Mouse (Mus musculus): ENCODE measurements around the gene Slc35c1.

Gene Slc35c1

DNA sequence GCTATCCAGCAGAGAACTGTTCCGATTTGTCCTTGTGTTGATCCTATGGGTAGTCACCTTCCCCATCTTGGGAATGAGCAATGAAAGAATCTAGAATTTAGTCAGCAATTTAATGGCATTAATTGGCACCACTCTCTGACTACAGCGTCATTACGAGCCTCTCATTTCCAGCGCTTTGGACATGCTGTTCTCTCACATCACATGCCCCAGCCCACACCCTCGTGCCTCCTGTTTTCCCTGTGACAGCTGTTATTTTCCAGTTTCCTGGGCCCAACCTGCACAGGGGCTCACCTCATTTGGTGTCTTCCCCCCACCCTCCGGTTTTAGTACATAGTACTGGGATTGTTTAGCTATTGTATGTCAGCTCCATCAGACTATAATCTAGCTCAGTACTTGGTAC, 25.3 kb downstream of the Slc35c1 start:
- DNase-seq (ENCODE audit: low spot score in 2 of 2): no peak

DNA sequence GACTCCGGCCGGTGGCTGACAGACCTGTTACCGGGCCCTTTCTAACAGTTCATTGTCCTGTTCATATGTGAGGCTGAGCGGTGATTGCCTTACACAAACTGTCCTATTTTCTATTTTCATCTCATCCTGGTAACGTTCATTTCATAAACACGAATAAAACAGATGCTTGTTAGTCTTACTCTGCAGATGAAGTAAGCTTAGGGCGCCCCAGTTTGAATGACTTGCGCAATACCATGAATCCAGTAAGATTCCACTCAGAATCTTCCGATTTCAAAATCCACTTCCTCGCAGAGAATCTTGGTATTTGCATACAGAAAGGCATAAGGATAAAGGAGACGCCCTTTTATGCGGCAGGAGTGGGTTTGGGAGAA, 26.0 kb downstream of the Slc35c1 start:
- DNase-seq (ENCODE audit: low spot score in 2 of 2): no peak

DNA sequence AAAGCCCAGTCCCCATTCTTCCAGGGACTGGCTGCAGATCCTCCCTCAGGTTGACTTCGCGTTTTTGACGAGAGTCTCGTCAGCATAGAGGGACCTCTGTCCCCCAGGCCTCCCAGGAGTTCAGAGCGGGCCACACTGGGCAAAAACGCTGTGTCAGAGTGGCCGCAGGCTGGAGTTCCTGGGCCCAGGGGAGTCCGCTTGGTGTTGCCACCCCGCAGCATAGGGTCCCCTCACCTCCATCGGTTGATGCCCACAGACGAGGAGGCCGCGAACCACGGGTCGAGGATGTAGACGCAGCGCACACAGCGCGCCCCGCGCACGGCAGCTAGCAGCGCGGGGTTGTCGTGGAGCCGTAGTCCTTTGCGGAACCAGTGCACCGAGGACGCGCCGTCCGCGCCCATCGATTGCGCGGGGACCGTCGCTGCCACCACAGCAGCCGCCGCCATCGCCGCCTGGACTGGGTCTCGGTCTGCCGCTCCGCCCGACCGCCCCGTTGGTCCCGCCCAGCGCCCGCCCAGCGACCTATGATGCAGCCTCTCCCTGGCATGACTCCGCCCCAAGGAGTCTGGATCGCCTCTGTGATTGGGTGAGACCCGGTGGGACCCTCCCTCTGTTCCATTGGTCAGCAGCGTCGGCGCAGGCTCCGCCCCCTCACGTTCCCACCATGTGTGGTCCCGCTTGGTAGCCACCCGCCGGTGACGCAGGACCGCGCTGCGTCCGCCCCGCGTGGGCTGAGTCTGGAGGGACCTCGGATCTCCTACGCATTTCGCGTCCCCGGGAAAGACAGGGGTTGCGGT, 26.6 kb downstream of the Slc35c1 start, which contains the start of gene Cry2:
Cry2 (minus strand) TSS at position 466 of the 797 bp plus-strand sequence.
- DNase-seq (ENCODE audit: low spot score in 2 of 2): peak; percentile 99

DNA sequence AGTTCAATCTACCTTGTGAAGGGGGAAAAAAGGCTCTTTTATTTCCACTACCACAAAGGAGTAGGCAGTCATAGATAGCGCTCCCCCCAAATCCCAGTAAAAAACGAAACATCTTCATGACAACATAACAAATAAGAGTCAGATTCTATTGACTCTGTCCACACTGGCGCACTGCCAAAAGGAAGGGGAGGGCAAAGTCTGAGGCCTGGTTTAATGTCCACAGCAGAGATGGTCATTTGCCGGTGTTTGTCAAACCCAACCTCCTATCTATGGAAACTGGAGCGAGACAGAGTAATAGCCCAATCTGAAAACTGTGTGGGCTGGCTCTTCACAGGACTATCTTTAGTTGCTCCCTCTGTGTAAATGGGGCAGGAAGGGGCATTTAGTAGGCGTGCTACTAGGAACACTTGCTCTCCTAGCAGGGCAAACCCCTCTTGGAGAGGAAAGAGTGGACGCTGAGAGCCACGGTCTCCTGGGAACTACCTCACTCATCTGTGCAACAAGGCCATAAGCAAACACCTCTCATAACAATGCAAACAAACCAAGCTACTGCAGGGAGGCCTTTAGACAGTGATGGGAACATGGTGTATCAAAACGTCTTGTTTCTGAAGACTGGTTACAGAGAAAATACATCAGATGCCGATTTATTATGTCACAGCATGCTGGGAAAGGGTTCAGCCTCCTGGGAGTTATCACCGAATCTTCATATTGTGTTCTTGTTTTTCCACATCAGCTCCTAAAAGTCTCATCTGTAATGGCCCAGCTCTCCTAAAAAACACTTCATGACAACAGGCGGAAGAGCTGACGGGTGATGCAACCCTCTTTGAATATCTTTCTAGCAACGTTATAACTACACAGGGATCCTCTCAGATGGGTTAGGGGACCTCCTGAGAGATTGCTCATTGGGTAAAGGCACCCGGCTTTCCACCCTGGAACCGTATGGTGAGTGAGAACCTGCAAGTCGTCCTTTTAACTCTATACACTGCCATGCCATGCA, 27.7 kb downstream of the Slc35c1 start:
- no peak for DNase-seq (ENCODE audit: low spot score in 2 of 2)

DNA sequence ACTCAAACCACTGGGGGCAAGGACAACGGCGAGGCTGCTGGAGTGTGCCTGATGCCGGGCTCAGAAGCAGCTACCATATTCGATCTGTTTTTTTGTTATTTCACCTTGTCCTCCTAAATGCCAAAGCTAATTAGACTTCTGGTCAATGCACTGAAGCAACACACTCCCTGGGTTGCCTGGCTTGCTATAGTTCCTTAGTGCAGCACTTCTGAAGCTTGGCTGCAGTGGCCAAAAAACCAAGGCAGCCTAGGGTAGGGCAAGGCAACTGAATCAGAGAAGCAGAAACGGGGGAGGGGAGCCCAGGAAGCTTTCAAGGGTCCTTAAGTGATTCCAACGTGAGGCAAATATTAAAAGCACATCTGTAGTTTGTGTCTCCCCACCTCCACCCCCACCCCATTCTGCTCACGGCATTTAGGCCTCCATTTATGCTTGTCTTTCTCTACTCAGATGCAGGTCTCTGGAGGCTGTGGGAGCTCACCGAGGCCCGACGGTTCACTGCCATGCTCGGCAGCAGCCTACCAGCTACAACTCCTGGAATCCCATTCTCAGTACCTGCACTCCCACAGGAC, 28.6 kb downstream of the Slc35c1 start:
- no peak for DNase-seq (ENCODE audit: low spot score in 2 of 2)

DNA sequence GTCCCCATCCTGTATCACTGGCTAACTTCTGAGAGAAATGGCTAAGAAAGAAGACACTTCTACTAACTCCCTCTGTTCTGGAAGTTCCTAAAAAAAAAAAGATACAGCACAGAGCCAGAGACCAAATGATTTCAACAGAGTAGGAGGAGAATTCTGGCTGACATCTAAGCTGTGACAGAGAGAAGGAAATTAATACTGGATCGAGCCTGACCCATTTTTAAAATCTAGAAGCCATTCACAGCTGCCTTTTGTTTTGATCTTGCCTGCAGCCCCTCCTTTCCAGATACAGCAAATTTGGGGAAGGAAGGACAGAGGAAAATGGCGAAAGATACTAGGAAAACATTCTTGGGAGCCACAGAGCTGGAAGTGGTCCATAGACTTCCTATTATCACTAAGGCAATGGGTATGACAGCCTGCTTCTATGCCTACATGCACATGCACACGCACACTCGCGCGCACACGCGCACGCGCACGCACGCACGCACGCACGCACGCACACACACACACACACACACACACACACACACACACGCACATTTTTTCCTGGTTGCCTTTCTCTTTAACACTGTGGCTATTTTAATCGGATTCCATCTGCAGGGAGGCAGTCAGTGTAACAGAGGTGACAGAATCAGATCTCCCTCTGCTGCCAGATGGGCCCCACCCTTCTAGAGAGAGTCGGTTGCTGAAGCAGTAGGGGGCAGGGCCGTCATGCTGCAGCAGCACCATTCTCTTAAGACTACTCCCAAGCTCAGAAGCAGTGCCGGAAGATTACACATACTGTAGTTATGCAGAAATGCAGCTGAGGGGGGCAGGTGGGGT, 29.4 kb downstream of the Slc35c1 start:
- peak; percentile 62 to 76 for DNase-seq (ENCODE audit: low spot score in 2 of 2)

DNA sequence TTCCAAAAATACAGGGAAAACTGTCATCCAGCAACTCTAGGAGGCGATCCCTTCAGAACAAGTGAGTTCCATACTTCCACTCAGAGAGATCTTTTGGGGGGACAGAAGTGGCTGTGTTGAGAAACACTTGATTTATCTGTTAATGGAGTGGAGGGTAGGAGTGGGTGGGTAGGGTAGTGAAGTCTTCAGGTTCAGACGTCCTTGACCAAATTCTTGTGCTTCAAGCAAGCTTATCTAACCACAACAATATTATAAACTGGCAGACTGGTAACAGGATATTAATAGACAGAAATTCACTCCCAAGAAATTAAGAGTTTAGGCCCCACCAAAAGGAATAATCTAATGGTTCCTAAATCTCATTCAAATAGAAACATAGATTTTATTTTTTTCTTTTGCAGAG, 30.2 kb downstream of the Slc35c1 start:
- no peak for DNase-seq (ENCODE audit: low spot score in 2 of 2)

DNA sequence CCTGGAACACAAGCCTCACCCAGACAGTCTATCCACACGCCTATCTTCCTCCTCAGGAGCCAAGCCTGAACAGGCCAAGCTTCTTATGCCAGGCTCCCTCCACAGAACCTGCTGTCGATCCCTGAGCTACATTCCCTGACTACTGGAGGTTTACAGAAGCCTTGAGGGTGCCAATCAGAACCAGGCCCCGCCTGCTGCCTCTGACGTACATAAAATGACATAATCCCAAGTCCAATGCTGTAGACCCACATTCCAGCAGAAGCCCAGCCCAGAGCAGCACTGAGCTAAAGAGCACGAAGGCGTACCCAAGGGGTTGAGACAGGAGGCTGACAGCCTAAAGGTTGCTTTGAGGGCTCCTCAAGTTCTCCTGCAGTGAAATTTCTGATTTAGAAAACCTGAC, 32.5 kb downstream of the Slc35c1 start:
- DNase-seq (ENCODE audit: low spot score in 2 of 2): peak; percentile 84 to 89

DNA sequence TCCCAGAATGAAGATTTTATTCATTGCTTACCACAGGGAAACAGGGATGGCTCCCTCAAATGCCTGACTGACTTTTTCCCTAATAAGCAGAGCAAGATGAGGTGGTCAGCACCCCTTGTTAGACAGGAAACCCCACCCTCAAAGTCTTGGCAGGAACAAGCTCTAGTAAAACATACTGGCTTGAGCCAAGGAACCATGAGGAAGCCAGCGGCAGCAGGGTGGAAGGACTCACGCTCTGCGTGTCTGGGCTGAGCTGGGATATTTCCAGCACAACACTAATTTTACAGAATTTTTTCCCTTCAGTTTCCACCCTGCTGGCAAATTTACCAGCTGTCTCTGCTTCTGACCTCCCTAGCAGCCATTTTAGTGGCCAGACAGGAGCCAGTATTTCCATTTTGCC, 33.9 kb downstream of the Slc35c1 start:
- DNase-seq (ENCODE audit: low spot score in 2 of 2): no peak

DNA sequence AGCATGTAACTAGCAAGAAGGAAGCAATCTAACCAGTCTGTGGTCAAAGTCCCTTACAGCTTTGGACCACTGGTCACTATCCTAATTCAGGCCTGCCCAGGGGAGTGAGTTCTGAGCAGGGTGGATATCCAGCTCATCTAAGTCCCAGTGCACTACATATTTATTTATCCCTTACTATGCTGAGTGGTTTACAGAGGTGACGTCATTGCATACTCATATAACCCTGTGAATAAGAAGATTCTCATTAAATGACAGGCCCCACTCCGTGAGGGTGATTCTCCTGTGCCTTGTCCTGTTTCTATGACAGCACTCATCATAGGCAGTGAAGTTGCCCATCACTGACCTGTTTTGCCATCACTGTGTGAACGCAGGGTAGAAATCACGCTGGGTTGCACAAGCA, 35.0 kb downstream of the Slc35c1 start:
- DNase-seq (ENCODE audit: low spot score in 2 of 2): peak in 1 of 2 experiments; percentile 18

DNA sequence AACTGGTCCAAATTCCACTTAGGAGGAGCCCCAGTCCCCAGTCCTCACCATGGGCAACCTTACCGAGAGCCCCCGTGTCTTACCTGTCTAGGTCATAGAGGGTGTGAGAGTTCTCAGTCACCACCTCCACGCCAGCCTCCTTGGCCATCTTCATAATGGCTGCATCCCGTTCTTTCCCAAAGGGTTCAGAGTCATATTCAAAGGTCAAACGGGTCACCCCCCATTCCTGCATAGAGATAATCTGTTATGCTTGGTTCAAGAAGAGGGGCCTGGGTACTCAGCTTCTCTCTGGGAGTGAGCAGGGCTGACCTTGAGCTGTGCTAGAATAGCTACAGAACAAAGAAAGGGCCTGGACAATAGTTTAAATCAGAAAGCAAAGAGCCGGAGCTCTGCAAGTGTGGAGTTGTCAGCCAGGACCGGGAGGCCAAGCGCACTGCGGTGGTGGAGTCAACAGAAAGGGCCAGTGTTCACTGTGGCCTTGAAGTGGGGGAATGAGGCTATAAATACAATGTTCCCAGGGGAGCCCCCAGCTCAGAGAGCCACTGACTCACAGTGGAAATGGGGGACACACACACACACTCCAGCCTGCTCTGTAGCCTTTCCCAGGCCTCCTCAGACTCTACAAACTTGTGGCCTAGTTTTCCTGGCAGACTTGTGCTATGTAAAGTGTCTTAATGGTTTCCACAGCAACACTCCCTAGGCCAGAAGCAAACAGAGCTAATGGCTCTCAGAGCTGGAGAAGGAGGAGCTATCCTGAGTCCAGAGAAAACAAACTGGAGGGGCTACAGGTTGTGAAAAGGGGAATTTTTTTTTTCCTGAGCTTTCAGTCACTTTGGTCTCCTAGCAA, 35.7 kb downstream of the Slc35c1 start:
- DNase-seq (ENCODE audit: low spot score in 2 of 2): peak in 1 of 2 experiments; percentile 57

DNA sequence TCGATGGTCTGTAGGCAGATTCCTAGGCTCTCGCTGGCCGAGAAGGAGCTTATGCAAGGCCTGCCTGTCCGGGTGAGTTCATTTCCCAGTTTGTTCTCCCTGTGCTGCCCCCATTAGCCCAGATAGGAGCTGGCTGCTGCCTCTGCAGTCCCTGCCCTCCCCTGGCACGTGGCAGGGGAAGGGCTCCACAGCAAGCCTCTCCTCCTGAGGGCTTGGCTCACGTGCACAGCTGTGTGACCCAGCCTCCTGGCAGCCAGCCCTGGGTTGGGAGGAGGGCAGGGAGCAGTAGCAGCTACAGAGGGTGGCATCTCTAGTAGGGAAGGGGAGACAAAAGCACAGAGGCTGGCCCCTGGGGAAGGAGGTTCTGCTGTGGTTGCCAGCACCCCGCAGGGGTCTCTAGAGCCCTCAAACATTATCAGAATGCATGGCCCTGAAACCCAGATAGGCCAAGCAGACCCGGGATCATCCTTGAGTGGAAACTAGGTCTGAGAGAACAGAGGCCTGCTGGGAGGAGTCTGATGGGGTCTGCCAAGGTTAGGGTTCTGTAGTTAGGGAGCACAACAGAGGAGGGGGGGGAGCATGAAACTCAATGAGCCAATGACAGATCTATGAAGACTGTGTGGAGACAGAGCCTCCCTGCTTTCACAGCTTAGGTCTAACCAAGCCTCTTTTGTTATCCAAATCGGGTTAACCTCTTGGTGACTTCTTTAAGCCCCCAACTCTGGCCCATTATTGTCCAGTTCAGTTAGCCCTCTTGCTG, 36.5 kb downstream of the Slc35c1 start:
- peak; percentile 74 to 78 for DNase-seq (ENCODE audit: low spot score in 2 of 2)

DNA sequence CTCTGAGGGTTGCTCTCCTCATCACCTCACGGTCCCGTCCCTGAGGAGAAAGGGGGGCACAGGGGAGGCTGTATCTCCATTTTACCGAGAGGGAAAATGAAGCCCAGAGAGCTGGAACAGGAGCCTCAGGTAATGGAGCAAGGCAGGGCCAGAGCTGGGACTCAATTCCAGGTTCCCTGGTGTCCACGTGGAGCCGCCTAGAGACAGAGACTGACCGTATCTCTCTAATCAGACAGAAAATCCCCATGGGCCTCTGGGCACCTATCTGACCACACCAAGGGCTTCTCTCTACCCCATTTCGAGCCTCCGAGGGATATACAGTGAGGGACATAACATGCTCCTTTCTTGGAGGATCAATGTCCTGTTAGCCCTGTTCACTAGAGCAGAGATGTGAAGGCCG, 37.2 kb downstream of the Slc35c1 start:
- no peak for DNase-seq (ENCODE audit: low spot score in 2 of 2)

DNA sequence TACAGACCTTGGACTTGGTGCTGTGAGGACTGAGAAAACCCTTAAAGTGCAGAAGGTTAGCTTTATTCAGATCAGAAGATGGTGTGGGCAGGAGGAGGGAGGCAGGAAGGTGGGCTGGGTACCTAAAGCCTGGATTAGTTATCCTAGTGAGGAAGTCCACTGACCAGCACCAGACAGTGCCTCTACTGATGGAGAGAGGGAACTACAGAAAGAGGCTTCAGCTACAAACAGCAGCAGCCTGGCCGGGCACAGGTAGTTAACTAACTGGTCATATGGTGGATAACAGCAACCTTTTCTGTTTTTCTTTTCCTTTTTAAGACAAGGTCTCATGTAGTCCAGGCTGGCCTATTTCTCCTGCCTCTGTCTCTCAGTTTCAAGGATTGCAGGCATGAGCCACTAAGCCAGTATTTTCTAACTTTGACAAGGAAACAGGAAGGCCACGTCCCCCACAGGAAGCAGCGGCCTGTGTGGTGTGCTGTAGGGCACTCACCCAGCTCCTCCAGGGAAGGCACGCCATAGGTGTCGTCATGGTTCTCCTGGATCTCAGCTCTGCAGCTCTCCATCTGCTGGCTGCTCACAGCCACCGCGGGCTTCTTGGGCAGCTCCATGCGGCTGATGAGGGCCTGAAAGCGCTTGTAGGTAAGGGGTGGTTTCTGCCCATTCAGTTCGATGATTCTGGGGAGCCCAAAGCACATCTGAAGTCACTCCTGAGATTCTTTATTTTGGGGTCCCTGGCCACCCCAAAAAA, 37.8 kb downstream of the Slc35c1 start:
- DNase-seq (ENCODE audit: low spot score in 2 of 2): peak in 1 of 2 experiments; percentile 22

DNA sequence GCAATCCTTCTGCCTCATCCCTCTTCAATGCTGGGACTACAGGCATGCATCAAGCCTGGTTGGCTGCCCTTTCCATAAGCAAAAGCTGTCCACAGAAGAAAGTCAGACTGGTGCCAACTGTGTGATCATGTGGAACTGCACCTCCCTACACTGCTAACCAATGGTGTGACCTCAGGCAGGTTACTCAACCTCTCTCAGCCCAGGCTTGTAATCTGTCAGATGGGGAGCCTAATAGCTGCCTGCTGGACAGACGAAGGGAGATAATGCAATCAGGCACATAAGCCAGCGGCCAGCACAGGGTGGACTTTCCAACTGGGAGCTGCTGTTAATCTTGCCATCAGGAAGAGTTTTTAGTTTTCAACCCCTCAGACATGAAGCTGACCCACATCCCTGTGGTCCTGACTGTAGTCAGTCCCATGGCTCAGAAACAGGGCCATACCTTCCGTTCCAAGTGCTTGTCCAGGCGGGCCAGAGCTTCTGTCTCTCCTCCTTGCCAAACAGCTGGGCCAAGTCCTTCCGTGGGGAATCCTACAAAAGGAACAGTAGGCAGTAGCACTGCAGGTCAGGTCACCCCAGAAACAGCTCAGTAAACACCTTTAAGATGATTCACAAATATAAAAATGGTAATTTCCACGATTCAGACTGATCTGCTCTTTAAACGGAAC, 38.5 kb downstream of the Slc35c1 start:
- no peak for DNase-seq (ENCODE audit: low spot score in 2 of 2)

DNA sequence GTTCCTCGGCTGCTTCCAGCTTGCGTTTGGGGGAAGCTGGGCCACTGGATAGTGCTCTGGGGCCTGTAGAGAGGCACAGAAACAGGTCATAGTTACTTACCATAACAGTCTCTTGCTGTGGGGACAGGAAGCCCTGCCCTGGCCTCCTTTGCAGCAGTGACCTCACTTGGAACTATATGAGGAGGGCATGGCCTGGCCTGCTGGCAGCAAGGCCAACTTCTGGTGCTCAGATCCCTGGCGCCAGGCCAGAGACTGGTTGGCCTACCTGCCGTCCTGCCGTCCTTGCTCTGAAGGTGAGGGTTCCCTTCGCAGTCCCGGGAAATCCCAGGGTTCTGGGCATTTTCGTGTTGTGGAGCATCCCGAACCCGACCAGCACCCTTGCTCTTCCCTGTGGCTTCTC, 48.6 kb downstream of the Slc35c1 start:
- DNase-seq (ENCODE audit: low spot score in 2 of 2): no peak

DNA sequence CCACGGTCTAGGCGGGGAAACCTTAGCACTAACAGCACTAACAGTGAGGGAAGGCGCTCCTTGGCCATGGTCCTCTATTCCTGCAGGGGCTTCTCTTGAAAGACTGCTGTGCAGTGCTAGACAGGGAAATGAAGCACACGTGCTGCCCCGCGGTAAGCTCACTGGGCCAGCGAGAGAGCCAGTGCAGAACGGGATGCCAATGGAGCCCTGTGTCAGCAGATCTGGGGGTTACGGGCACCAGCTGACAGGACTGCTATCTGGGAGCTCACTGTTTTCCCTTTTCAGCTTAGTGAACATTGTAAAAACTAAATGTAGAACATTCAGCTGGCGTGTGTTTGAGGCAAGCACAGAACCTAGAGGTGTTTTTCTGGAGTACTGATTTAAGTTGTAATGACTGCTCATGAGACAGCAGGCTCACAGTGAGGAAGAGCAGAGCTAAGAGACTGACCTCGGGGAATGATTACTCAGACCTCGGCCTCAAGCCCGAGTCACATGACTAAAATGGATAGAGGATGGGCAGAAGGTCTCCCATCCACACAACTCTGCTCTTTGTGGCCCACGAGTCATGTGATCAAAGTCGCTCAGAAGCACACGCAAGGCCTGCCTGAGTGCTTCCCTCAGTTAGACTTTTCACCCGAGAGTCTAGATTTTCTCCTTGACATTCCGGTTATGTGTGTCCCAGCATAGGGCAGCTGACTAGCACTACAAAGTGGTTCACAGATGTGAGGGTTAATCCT, 51.9 kb downstream of the Slc35c1 start:
- no peak for DNase-seq (ENCODE audit: low spot score in 2 of 2)

DNA sequence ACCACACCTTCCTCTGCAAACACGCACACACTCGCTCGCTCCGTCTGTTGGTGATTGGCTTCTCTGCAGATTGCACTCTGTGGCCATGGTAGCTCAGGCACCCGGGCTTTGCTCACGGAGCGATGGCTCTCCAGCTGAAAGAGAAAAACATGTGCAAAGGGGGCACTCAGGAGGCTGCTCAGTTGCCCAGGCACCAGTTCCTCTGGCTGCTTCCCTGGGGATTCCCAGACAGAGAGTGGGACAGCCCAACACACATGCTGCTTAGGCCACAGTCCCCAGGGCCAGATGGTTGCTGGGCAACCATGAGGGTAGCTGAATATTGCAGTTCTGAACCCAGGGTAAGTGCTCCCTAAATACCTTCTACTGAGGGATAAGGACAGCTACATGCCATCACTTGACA, 54.7 kb downstream of the Slc35c1 start:
- no peak for DNase-seq (ENCODE audit: low spot score in 2 of 2)

Measured in right cerebral cortex, adult 2 months (tissue).